Comparison of ENCODE assay signal across 29 mouse cellular contexts in genomic region chr6:49343737-49344469, GRCm38 (mm10). TPM values are rescaled to one million over a fixed set of nuclear protein-coding genes. Genes with fewer than 3 reads are reported as not detected.
A peak's percentile ranks its signal among the peaks of the same experiment; 100 is the strongest.
DNase-seq lines count a peak whose midpoint lies in the region; ATAC-seq and TF ChIP-seq lines count a peak whose summit lies in the region.
"Had no signal": no experiment of that assay in that cellular context is flagged by ENCODE, and none has a peak within 500 bp of the region (broad histone marks: within the 10 kb centered on the region; RNA-seq: fewer than 3 reads in every experiment).

No protein-coding gene starts in this region.

- WGBS in lung, postnatal 0 days = 76% methylated on average over 14 of the region's 14 CpGs

- H3K9me3 ChIP-seq in lung, postnatal 0 days (ENCODE audit: low read length) = no peaks in the 10 kb centered on the region
- H3K9me3 ChIP-seq: embryonic facial prominence, embryonic 12.5 days; embryonic facial prominence, embryonic 15.5 days; hindbrain, embryonic 12.5 days; hindbrain, embryonic 15.5 days had no signal

- no peak overlapping the region for H3K4me3 ChIP-seq in lung, postnatal 0 days (ENCODE audit: low read depth, low read length)
- H3K4me3 ChIP-seq: embryonic facial prominence, embryonic 12.5 days; embryonic facial prominence, embryonic 15.5 days; hindbrain, embryonic 12.5 days; hindbrain, embryonic 15.5 days had no signal

- no peak for TF ChIP-seq EP300 in lung, postnatal 0 days (IDR thresholded peaks at IDR 0.05)

- no peak for TF ChIP-seq CTCF in lung, postnatal 0 days (IDR thresholded peaks at IDR 0.05)

- H3K4me2 ChIP-seq in lung, postnatal 0 days (replicated peaks; ENCODE audit: low read depth, low read length) = no peak overlapping the region
- H3K4me2 ChIP-seq: embryonic facial prominence, embryonic 12.5 days; embryonic facial prominence, embryonic 15.5 days; heart, embryonic 11.5 days; hindbrain, embryonic 12.5 days; hindbrain, embryonic 15.5 days had no signal

- peak; percentile 84 for ATAC-seq in megakaryocyte, adult 5-6 weeks (ENCODE audit: poor library complexity, severe bottlenecking)
- peak; percentile 73; the same call in 1 of the 2 replicates for ATAC-seq in megakaryocyte-erythroid progenitor cell, adult 5-6 weeks (replicated peaks; ENCODE audit: low FRiP score, low TSS enrichment, poor library complexity, severe bottlenecking)
- ATAC-seq in lung, postnatal 0 days = no peak
- ATAC-seq: activated CD4-positive, CD25-positive, alpha-beta regulatory T cell, adult 4 months; CD4-positive, CD25-positive, alpha-beta regulatory T cell, adult 4 months; forebrain, embryonic 14.5 days had no signal

- H3K36me3 ChIP-seq in lung, postnatal 0 days (ENCODE audit: insufficient read depth, low read length) = no peaks in the 10 kb centered on the region
- H3K36me3 ChIP-seq: embryonic facial prominence, embryonic 12.5 days; embryonic facial prominence, embryonic 15.5 days; hindbrain, embryonic 12.5 days; hindbrain, embryonic 15.5 days had no signal

- H3K4me1 ChIP-seq in lung, postnatal 0 days (ENCODE audit: insufficient read depth, low read depth, low read length) = no peaks in the 10 kb centered on the region
- H3K4me1 ChIP-seq: embryonic facial prominence, embryonic 12.5 days; embryonic facial prominence, embryonic 15.5 days; hindbrain, embryonic 15.5 days had no signal

- no peak overlapping the region for H3K27ac ChIP-seq in lung, postnatal 0 days (ENCODE audit: low read length)
- H3K27ac ChIP-seq: embryonic facial prominence, embryonic 12.5 days; embryonic facial prominence, embryonic 15.5 days; hindbrain, embryonic 12.5 days; hindbrain, embryonic 15.5 days had no signal

- no peaks in the 10 kb centered on the region for H3K27me3 ChIP-seq in lung, postnatal 0 days (replicated peaks; ENCODE audit: insufficient read depth, low read length)
- H3K27me3 ChIP-seq: embryonic facial prominence, embryonic 12.5 days; embryonic facial prominence, embryonic 15.5 days; hindbrain, embryonic 12.5 days; hindbrain, embryonic 15.5 days had no signal

- peak; percentile 64 for DNase-seq in thymus, postnatal 0 days (ENCODE audit: low spot score)
- DNase-seq in thymus, postnatal 25 days = no peak
- DNase-seq in Muller cell, postnatal 12 days (ENCODE audit: inconsistent ontology term) = peak; percentile 37
- DNase-seq in left cerebral cortex, adult 11 months (ENCODE audit: low spot score) = no peak
- no peak for DNase-seq in kidney, adult 8-10 months
- no peak for DNase-seq in lung, postnatal 0 days (ENCODE audit: low spot score)
- DNase-seq: adrenal gland, adult 8-10 months; adrenal gland, postnatal 25 days; cerebellum, adult 11-12 months; cerebellum, adult 8-10 months; cerebellum, postnatal 10 days; cerebellum, postnatal 36 days; gastrocnemius, postnatal 25 days had no signal

- no peak overlapping the region for H3K9ac ChIP-seq in lung, postnatal 0 days (replicated peaks; ENCODE audit: low read depth)
- H3K9ac ChIP-seq: embryonic facial prominence, embryonic 12.5 days; embryonic facial prominence, embryonic 15.5 days; hindbrain, embryonic 12.5 days; hindbrain, embryonic 15.5 days had no signal

RNA-seq across cellular contexts. Expression of gene Fam221a, which starts 23.6 kb away (rescaled TPM):
- polyA plus RNA-seq in thymus, postnatal 0 days (2015; fragmentation: Nextera tagmentation; extraction: Ambion mirVana) = 9.7 and 12.1 TPM in 2 replicates
- 7.2 and 9.4 TPM in 2 replicates for total RNA-seq in megakaryocyte, adult 5-6 weeks (2015)
- total RNA-seq in megakaryocyte, adult 5-6 weeks (2017) = 0.53 and 2.0 TPM in 2 replicates
- 6.6 and 7.5 TPM in 2 replicates for total RNA-seq in megakaryocyte-erythroid progenitor cell, adult 5-6 weeks (2014; fragmentation: Nextera tagmentation)
- 1.2 and 2.0 TPM in 2 replicates for total RNA-seq in megakaryocyte-erythroid progenitor cell, adult 5-6 weeks (2017)
- 17.0 and 20.5 TPM in 2 replicates for polyA plus RNA-seq in lung, postnatal 0 days (2015; fragmentation: Nextera tagmentation; extraction: Ambion mirVana)
- total RNA-seq: MEL had no signal

RNA-seq across cellular contexts. Expression of gene Ccdc126, which starts 24.8 kb away (rescaled TPM):
- 9.3 and 9.4 TPM in 2 replicates for polyA plus RNA-seq in thymus, postnatal 0 days (2015; fragmentation: Nextera tagmentation; extraction: Ambion mirVana)
- total RNA-seq in megakaryocyte, adult 5-6 weeks (2015) = 6.8 TPM in 2 replicates
- total RNA-seq in megakaryocyte, adult 5-6 weeks (2017) = 5.2 and 5.8 TPM in 2 replicates
- 0.70 and 3.1 TPM in 2 replicates for total RNA-seq in megakaryocyte-erythroid progenitor cell, adult 5-6 weeks (2014; fragmentation: Nextera tagmentation)
- 0.94 and 2.1 TPM in 2 replicates for total RNA-seq in megakaryocyte-erythroid progenitor cell, adult 5-6 weeks (2017)
- 14.8 and 15.4 TPM in 2 replicates for polyA plus RNA-seq in lung, postnatal 0 days (2015; fragmentation: Nextera tagmentation; extraction: Ambion mirVana)

RNA-seq across cellular contexts. Expression of gene Stk31, which starts 51.5 kb away (rescaled TPM):
- polyA plus RNA-seq in thymus, postnatal 0 days (2015; fragmentation: Nextera tagmentation; extraction: Ambion mirVana) = 0.12 TPM in 1 of 2 replicates, not detected in the other
- total RNA-seq in megakaryocyte, adult 5-6 weeks (2015) = not detected in 2 replicates
- not detected in 2 replicates for total RNA-seq in megakaryocyte, adult 5-6 weeks (2017)
- not detected in 2 replicates for total RNA-seq in megakaryocyte-erythroid progenitor cell, adult 5-6 weeks (2014; fragmentation: Nextera tagmentation)
- total RNA-seq in megakaryocyte-erythroid progenitor cell, adult 5-6 weeks (2017) = not detected in 2 replicates
- polyA plus RNA-seq in lung, postnatal 0 days (2015; fragmentation: Nextera tagmentation; extraction: Ambion mirVana) = not detected in 2 replicates
- total RNA-seq: hematopoietic stem cell, adult 5-6 weeks; MEL had no signal
- polyA plus RNA-seq: activated CD4-positive, CD25-positive, alpha-beta regulatory T cell, adult 4 months; C2C12; CD4-positive, CD25-positive, alpha-beta regulatory T cell, adult 4 months; embryonic facial prominence, embryonic 15.5 days; forebrain, embryonic 14.5 days; gonadal fat pad, adult 2 months; heart, embryonic 14.5 days; heart, postnatal 0 days; hindbrain, embryonic 15.5 days had no signal

Comparison
In these comparisons a context has a peak if more than half of its experiments do, and no peak if none do; other contexts are left out.
1. DNase-seq: peak in thymus, postnatal 0 days (single experiment) and Muller cell, postnatal 12 days (single experiment); none in thymus, postnatal 25 days (single experiment), left cerebral cortex, adult 11 months (single experiment), kidney, adult 8-10 months (0 of 2) and lung, postnatal 0 days (single experiment).